Mouse (Mus musculus): ENCODE data around the gene Otog.

Otog gene

DNA sequence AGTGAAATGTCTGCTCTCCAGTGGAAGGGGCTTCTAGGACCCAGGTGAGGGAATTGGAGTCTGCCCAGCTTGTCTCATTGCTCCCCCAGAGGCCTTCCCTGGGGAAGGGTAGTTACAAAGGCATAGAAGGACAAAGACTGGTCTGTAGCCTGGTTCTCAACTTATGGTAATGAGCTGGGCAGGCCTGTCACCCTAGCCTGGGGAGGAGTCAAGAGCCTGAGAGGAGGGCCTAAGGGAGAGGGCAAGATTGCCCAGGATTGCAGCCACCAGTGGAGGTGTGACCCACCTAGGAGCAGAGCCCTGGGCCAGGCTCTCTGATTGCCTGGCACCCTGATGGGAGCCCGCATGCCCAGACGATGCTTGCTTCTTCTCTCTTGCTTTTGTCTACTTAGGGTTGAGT, at the start of gene Otog:
TSS of gene Otog (plus strand) at position 292 of the 400 bp plus-strand sequence.
- no peak for DNase-seq (ENCODE audit: low read depth, low spot score)

DNA sequence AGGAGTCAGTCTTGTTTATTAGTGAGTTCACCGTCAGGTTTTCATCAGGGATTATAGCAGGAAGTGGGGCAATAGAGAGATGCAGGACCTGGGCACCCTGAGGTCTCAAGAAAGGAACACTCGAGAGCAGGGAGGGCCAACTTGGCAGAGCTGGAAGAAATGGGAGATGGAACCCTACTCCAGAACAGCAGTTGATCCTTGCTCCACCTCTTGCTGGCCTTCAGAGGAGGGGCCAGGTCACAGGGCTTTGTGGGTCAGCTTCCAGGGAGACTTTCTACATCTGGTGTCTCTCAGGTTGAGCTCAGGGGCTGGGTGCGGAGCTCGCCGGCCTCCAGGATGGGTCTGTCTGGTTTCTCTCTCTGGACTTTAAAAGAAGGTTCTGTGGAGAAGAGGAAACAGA, 45.4 kb upstream of the Otog start:
- no peak for DNase-seq (ENCODE audit: low read depth, low spot score)

DNA sequence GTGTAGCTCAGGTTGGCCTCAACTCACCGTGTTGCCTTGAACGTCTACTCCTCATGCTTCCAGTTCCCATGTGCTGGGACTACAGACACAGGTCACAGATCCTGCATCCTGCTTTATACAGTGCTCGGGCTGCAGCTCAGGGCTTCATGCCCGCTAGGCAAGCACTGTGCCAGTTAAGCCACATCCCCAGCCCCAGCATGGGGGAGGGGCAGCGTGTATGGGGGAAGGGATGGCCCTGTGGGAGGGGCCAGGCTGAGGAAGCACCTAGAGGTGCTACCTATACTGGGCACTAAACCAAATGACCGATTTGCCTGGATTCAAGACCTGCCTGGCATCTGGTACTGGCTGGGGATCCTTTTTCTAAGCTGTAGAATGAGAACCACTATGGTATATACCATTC, 40.8 kb upstream of the Otog start:
- no peak for DNase-seq (ENCODE audit: low read depth, low spot score)

DNA sequence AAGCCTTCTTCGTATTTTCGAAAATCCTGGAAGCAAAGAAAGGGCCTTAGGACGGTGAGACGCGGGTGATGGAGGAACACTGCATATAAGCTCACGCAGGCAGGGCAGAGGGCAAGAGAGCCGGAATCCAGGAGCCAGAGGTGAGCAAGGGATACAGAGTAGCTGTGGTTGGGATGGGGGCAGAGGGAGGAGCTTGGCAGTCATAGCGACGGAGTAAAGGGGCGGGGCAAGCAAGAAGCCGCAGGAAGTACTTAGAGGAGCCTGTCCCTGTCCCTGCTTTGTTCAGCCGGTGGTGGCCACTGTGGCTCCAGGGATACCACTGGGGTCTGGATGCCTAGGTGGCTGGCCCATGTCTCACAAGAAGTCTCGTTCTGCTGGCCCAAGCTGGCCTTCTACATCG, 39.1 kb upstream of the Otog start:
- no peak for DNase-seq (ENCODE audit: low read depth, low spot score)

DNA sequence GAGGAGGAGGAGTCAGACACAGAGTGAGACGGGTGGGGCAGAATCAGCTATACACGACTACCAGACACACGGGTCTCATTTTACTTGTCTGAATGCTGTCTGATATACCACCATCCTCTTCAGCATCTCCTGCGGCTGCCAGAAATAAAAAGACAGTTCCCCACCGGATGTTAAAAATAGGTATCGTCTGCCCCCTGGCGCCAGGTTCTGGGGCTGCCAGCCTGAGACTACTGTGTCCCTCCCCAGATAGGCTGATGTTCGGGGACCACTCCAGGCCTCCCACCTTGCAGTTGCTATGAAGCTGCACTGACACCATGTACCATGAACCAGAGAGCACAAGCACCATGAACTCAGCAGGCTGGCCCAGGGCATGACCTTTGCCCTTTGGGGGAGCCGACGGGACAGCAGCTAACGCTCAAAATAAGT, 36.7 kb upstream of the Otog start:
- DNase-seq (ENCODE audit: low read depth, low spot score), result no peak

DNA sequence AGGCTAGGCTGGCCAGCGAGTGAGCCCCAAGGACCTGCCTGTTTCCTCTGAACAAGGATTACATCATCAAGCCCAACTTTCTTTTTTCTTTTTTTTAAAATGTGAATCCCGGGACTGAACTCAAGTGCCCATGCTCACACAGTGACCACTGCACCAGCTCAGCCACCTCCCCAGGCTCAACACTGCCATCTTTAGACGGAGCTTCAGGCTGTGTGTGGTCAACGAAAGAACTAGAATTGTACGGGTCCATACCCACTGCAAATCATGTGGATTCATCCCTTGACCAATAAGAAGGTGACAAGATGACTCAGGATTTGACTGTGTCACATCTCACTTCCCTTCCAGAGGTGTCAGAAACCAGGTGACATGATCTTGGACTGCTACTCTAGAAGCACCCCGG, 36.0 kb upstream of the Otog start:
- no peak for DNase-seq (ENCODE audit: low read depth, low spot score)

DNA sequence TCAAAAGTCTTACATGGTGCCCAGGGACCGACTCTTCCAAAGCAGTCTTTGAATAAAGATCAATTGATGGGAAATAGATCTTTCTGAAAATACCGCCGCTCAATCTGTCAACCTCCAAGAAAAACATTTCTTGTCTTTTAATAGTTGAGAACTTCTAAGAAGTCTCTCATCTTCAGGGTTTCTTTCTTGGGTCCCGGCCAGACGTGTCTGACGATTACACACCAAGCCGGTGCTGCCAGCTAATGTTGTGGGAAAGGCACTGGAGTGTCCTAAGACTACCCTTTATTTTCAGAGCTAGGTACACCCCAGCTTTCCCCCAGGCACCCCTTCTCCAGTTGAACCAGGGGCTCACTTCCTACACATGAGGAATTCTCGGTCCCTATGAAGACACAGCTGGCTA, 32.7 kb upstream of the Otog start:
- no peak for DNase-seq (ENCODE audit: low read depth, low spot score)

DNA sequence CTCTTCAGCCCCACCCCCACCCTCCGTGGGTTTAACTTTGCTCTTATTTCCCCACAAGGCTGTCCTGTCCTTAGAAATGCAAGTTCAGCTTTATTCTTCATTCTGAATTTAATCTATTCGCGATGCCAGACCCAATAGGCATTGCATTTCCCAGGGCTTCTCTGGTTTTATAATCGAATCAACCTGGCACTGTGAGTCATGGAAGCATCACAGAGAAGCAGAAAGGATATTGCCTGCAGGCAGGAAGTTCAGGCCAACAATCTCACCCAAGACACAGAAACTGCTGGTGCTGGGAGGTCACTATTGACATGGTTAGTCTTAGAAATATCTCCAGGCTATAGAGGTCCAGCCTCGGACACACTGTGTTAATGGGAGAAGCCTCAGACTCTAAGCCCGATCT, 30.5 kb upstream of the Otog start:
- no peak for DNase-seq (ENCODE audit: low read depth, low spot score)

DNA sequence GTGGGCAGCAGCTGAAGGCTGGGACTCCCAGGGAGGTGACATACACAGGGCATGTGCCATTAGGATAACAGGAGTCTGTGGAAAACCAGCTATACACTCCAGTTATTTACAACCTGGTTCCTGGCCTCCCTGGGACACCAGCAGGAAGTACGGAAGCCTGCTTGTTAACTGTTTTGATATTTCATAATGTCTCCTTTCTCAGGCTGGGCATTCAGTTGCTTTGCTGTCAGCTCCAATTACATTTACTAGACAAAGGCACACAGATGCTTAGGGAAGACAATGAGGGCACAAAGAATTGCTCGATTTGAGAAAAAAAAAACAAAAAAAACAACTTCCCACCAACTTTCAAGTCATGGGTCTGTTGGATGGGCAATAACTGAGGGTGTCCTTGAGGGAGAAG, 24.3 kb upstream of the Otog start:
- DNase-seq (ENCODE audit: low read depth, low spot score), result no peak

DNA sequence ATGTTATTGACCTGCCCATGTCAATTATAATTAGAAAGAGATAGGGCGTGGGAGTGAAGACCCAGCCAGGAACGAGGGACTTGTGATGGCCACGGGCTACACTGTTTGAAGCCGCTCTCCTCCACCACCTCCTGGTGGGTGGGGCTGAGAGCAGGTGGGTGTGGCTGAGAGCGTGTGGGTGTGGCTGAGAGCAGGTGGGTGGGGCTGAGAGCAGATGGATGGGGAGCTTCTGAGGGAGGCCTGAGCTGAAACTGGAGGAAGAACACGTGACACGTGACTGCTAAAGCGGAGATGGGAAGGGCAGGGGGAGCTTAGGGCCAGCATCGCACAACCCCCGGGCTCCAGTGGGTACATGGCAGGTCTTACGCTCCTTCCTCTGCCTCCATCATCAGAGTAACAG, 22.4 kb upstream of the Otog start:
- DNase-seq (ENCODE audit: low read depth, low spot score), result no peak

DNA sequence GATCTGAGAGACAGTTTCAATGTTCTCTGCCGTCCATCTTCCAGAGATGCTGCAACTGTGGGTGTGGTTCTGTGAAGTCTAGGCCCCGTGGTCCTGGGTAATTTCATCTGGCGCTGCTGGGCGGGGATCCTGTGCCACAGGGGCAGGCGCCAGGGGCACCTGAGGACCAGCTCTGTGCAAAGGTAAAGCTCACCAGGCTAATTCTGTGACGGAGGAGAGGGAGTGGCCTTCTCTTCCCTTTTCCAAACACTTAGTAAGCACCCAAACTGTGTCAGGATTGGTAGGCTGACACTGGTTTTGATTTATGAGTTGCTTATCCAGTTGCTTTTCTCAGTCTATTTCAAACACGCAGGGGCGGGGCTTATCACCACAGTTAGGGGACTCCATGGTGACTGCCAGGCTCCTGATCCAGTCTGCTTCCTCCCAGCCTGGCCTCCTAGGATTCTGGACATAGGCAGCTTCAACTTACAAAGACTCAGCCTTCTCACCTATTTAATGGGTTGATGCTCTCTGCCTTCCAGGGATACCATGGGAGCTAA, 20.1 kb upstream of the Otog start:
- DNase-seq (ENCODE audit: low read depth, low spot score), result no peak

DNA sequence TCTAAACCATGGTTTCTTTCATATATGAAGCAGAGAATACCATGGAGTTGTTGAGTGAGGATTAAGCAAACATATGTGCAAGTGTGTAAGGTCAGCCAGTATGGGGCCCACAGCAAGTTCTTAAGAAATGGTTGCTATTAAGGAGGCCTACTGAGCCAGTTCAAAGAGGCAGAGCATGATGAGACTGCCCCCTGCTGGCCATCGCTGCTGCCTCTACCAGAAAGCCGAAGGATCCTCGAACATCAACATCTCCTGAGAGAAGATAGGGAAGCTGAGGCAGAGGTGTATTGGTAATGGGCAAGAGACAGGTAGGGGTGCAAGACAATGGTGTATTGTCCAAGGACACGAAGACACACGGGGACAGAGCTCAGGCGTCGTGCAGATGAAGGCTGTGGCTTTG, 14.5 kb upstream of the Otog start:
- DNase-seq (ENCODE audit: low read depth, low spot score), result peak; percentile 10

DNA sequence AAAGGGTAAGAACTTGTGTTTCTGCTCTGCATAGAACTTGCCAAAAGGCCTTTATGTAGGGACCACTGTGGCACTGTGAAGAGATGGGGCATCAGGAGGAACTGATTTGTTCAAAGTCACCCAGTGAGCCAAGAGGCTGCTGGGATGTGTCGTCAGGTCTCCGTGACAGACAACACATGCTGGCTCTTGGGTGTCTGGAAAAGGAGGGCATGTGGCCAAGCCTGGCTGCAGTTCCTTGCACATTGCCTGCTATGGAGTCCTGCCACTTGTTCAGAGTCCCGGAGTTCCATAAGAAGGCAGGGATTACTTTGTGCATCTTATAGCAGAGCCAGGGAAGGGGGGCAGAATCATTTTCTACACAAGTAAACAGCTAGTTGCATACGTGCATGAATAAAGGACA, 13.9 kb upstream of the Otog start:
- DNase-seq (ENCODE audit: low read depth, low spot score), result no peak

DNA sequence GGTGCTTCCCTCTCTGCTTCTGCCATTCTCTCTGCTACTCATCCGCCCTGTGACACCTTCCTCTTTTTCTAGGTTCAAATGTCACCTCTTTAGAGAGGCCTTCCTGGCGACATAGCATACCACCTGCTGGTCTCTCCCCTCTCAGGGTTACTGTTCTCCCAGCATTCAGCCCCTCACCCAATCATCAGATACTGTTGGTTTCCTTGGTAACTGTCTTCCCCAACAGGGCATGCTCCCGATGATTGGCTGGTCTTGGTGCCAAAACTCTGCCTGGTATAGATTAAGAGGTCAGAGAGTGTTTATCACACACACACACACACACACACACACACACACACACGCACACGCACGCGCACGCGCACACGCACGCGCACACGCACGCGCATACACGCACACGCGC, 4.8 kb upstream of the Otog start:
- DNase-seq (ENCODE audit: low read depth, low spot score), result no peak

DNA sequence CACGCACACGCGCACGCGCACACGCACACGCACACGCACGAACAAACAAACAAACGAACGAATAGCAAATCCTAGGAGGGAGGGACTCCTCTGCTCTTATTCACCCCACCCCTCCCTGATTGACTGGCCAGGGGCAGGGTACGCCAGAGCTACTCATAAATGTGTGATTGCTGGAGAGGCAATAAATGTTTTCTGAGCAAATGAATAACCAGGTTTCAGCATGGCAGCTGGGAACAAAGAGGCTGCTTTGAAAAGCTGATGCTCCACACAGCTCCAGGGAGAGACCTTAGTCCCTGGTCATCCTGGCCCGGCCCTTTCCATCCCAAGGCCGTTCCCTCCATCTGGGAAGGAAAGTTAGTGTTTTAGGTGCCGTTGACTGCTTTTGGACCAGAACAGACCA, 4.4 kb upstream of the Otog start:
- no peak for DNase-seq (ENCODE audit: low read depth, low spot score)

DNA sequence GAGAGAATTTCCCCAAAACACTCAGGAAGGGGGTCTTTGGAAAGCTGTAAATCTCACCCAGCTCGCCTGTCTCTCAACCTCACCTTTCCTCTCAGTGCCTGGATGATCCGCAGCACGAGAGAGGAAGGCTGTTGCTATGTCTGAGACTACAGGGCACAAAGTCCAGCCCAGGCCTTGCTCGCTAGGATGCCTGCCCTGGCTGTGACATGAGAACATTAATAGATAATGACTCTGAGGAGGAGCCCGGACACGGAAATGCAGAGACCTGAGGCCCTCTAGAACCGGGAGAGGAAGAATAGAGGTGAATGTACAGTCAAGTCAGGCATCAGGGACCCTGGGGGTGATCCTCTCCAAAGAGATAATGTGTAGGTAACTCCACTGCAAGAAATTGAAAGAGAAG, 3.6 kb upstream of the Otog start:
- no peak for DNase-seq (ENCODE audit: low read depth, low spot score)

DNA sequence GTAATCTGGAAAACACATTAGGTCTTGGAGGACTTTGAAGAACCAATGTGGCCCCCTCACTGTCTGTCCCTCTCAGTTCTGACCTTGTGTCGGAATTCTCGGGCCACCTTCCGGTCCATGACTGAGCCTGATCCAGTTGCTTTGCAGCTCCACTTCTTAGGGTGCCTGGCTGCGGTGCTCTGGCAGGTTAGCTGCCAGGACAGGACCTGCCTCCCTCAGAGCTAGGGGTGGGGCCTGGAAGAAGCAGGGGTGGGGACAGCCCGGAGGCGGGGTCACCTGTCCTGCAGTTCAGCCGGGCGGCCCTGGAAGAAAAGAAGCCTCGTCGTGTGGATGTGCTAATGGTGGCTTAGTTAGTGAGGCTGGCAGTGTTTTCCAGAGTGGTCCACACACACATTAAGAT, 2.4 kb upstream of the Otog start, which contains the start of gene Ush1c:
TSS of gene Ush1c (minus strand) at position 158 of the 400 bp plus-strand sequence.
- DNase-seq (ENCODE audit: low read depth, low spot score), result no peak

DNA sequence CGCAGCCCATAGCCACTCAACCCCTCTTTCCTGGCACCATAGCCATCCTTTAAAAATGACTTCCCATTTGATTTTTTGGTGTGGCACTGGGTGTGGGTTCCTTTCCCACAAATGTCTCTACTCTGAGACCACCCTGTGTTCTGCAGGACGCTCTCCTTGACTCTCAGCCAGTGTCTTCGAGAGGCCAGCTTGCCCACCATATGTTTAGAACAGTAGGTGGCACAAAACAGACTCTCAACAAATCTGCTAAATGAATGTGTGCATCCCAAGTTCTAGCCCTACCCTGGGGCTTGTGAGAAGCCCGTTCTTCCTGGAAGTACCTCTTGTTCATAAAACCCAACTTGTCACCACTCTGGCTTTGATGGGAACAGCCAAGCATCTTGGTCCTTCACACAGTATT, 696 bp upstream of the Otog start:
- no peak for DNase-seq (ENCODE audit: low read depth, low spot score)

DNA sequence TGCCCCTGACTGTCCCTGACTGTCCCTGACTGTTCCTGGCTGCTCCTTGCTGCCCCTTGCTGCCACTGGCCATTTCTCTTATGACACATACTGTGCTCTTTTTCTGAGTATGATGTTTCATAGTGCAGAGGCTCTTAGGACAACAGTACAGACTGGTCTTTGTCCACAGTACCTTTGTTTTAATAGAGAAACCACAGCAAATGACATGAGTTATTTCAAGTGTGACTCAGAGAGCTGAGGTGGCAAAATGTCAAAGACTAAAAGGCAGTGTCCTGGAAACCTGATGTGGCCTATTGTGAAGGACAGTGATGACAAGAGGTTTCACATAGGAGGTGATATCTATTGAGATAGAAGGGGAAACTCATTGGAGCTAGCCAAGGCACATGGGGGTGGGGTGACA, 6.1 kb downstream of the Otog start:
- DNase-seq (ENCODE audit: low read depth, low spot score), result no peak

DNA sequence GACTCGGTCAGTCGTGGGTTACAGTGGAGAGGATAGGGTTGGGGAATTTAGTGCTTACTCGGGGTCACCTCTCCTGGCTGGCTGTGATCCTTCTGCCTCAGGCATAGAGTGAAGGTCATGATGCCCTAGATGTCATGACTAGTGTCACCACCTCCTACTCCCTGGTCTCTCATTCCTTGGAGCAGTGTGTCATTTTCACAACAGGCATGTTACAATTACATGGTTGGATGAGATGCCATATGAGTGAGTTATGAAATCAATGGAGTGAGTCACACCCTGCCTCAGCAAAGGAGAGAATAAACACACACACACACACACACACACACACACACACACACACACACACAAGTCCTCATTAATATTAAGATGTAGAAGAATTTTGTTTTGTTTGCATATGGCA, 6.8 kb downstream of the Otog start:
- DNase-seq (ENCODE audit: low read depth, low spot score), result no peak

DNA sequence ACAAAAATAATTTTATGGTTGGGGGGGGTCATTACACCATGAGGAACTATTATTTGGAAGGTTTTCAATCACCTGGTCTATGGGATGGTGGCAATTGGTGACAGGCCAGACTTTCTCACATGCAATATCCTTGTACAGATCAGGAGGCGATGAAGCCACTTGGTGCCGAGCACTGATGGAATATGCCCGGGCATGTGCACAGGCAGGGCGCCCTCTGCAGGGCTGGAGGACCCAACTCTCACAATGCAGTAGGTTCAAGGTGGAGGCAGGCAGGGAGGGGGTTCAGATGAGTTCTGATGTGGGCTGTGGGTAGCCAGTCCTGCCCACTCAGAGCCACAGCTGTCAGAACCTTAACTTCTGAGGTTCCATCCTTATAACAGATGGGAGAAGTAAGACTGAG, 11.1 kb downstream of the Otog start:
- DNase-seq (ENCODE audit: low read depth, low spot score), result no peak

DNA sequence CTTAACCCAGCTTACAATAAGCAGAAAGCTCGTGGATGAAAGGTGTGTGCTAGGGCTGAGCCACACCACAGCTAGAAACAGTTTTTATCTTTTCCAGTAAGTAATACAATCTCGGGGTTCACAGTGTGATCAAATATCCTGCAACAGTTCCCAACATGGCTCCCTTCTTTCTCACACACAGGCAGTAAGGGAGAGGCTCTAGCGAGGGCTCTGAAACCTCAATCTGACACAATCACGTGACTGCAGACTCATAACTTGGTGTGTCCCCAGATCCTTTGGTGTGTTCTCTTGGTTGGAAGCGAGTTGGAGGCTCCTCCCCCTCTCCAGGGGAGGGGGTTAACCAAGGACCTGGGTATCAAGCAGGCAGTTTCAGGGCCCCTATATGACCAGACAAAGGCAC, 35.4 kb downstream of the Otog start:
- DNase-seq (ENCODE audit: low read depth, low spot score), result no peak

DNA sequence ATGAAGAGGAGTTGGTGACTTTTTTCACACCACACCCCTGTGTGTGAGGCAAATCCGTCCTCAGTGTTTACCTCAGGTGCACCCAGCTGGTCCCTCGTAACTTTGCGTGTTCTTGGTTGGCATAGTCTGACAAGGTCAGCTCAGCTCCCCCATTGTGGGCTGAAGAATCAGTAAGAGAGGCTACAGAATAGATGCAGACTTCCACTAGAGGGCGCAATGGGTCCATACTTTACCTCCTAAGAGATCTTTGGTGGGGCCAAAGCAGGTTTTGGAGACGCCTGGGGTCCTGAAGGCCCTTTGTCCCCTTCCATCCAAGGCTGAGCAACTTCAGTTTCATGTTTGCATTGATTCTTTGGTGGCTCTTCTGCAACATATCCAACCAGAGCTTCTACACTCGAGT, 39.2 kb downstream of the Otog start:
- DNase-seq (ENCODE audit: low read depth, low spot score), result peak; percentile 50

DNA sequence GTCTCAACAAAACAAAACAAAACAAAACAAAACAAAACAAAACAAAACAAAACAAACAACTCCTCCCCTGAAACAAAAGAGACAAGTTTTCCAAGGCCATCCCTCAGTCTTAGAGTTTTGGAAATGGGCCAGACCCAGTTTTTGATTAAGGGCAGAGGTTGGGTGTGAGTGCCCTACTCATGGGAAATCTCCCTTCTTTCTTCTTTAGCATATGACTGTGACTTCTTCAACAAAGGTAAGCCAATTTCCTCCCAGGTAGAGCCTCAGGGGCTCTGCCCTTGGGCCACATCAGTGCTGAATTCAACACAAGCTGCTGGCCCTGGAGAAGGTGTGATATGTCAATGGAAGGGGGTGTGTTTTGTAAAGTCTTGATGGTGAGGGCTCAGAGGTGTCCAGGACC, 40.1 kb downstream of the Otog start:
- no peak for DNase-seq (ENCODE audit: low read depth, low spot score)

DNA sequence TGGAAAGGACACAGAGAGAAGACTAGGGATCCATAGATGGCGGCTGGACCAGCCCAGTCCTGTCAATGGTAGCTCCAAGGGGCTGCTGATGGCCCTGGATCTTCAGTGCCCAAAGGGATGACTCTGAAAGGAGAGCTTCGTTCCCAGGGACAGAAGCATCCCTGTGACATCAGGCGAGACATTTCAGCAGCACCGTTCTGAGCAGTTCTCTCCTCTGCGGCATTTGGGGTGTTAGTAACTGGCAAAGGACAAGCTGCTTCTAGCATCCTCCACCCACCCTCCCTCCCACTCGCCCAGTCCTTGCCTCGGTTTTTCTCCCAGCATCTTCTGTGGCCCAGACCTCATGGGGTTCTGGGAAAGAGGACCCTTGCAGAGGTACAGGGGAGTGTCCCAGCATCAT, 41.5 kb downstream of the Otog start:
- no peak for DNase-seq (ENCODE audit: low read depth, low spot score)

All from CD4-positive helper T cell, adult 2 months (primary cell).